Mouse (Mus musculus) liver, embryonic 16.5 days (tissue): Measurements from ENCODE around the gene Ccdc34. TPM values are rescaled to one million over a fixed set of nuclear protein-coding genes. Genes with fewer than 3 reads are reported as not detected.

Experiments used
- ATAC-seq: fragments of 200-750 bp; cut with Nextera tagmentation; 2 replicates; pipeline ENCODE4 v1.8.0; 2017; ENCODE audit warnings: low read depth, mild to moderate bottlenecking, moderate number of reproducible peaks, moderate library complexity
- H3K27ac ChIP-seq: fragments of 300-500 bp; sonication (generic); 2 replicates; pipeline ENCODE4 v1.5.1; 2014; ENCODE audit warnings: mild to moderate bottlenecking, low read length
- H3K27me3 ChIP-seq: fragments of 300-500 bp; sonication (generic); 2 replicates; pipeline ENCODE4 v1.6.1; 2014; ENCODE audit warnings: low read depth, low read length, mixed read lengths; ENCODE audit not compliant: control insufficient read depth, insufficient read depth
- H3K36me3 ChIP-seq: fragments of 300-500 bp; sonication (generic); 2 replicates; pipeline ENCODE4 v1.6.1; 2014; ENCODE audit warnings: mild to moderate bottlenecking; ENCODE audit not compliant: control insufficient read depth, insufficient read depth
- H3K4me1 ChIP-seq: fragments of 300-500 bp; sonication (generic); 2 replicates; pipeline ENCODE4 v1.6.1; 2014; ENCODE audit warnings: low read depth, low read length, mixed read lengths; ENCODE audit not compliant: control insufficient read depth
- H3K4me2 ChIP-seq: fragments of 300-500 bp; sonication (generic); 2 replicates; pipeline ENCODE4 v1.6.1; 2014; ENCODE audit warnings: low read depth, low read length, mixed read lengths
- H3K4me3 ChIP-seq: fragments of 300-500 bp; sonication (generic); 2 replicates; pipeline ENCODE4 v1.5.1; 2014; ENCODE audit warnings: low read depth, mild to moderate bottlenecking, low read length
- H3K9ac ChIP-seq: fragments of 300-500 bp; sonication (generic); 2 replicates; pipeline ENCODE4 v1.6.1; 2014; ENCODE audit warnings: low read depth, low read length
- H3K9me3 ChIP-seq: fragments of 300-500 bp; sonication (generic); replicated peaks from 2 replicates; pipeline ENCODE4 v1.6.1; 2016; ENCODE audit warnings: low read length; ENCODE audit not compliant: control insufficient read depth
- WGBS: fragments of 180-500 bp; shearing (Covaris S2); extraction: QIAGEN DNeasy Blood & Tissue Kit; methylation state at CpG from one replicate; pipeline ENCODE4 v1.1.7; 2014; ENCODE audit not compliant: insufficient replicate concordance; 5-methylcytosine and 5-hydroxymethylcytosine counted together
- polyA plus RNA-seq: library from polyadenylated mRNA; unstranded; fragments of >200 nt; fragmentation: Nextera tagmentation; extraction: Ambion mirVana; gene quantifications from 2 replicates; pipeline ENCODE4 v1.2.1, GENCODE M21; 2015

Ccdc34 gene
- polyA plus RNA-seq, 1 experiment from 2014 or later = 18.1 TPM

DNA sequence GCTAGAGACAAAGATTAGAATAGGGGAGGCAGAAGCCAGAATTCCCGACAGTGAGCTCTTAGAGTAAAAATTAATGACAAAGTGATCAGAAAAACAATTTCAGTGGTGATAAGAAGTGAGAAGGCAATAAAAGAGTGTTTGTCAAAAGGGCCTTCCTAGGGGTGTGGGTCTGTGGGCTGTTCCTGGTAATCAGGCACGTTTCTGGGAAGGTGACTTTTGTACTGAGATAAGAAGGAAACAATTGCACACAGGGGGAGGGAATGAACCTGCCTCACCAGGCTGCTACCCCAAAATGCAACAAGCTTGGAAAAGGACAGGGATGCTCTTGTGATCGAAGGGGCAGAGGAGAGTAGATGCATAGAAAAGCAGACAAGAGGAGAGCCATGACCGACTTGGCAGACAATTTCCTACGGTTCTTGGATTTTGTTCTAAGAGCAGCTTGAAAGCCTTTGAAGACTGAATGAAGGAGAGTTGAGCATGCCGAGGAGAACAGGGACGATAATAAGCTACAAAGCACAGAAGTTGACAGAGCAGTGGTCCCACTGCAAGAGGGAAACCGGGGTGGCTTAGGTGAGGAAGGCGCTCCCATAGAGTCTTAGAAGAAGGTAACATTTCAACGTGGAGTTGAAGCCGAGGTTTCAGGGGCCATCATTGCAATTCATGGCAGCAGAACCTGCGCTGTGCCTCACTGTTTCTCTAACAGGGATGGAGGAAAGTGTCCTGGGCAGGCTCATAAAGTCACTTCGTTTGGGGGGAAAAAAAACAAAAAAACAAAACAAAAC is 185.3 kb downstream of the Ccdc34 start:
- Histone ChIP-seq H3K4me3 (no peak overlapping the region), H3K4me1 (peaks cover 3% of the 10 kb centered on the region; the same call in 1 of the 2 replicates), H3K9me3 (no peaks in the 10 kb centered on the region), H3K27ac (no peak overlapping the region), H3K27me3 (no peaks in the 10 kb centered on the region), H3K9ac (no peak overlapping the region), H3K4me2 (no peak overlapping the region), H3K36me3 (no peaks in the 10 kb centered on the region)
- WGBS = 47% methylated on average over 13 of the region's 13 CpGs
- ATAC-seq = no peak

- Histone ChIP-seq H3K9ac (no peak overlapping the region), H3K4me1 (peaks cover 3% of the 10 kb centered on the region; the same call in 1 of the 2 replicates), H3K36me3 (no peaks in the 10 kb centered on the region), H3K4me3 (no peak overlapping the region), H3K9me3 (no peaks in the 10 kb centered on the region), H3K27ac (no peak overlapping the region), H3K4me2 (no peak overlapping the region), H3K27me3 (no peaks in the 10 kb centered on the region)
- no peak for ATAC-seq
- 40% methylated on average over 4 of the region's 4 CpGs for WGBS
Observed at GRCm38 (mm10) chr2:110204169-110204568, 186.6 kb downstream of the Ccdc34 start.

DNA sequence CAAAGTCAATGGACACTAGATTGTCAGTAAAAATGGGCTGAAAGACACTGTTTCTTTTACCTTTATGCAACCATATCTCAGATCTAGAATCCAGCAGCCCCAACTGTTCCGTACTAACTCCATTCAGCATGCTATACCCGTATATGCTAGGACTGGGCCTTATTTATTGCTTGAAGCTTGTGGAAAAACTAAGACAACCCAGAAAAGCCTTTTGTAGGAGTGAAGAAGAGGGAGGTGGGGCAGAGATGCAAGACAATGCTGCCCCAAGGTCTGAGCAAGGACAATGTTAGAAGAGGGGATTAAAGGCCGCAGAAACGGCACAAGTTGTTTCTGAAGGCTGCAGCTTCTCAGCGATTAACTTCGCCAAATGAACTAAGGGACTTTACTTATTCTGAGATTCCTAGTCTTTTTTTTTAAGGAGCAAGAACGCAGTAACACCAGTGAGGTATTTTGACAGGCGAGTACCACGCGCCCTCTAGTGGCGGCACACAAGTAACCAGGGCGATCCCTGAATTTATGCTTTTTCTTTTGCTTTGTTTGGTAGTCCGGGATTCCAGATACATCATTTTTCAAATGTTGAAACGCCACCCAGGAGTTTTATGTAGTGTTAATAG is 187.2 kb downstream of the Ccdc34 start:
- WGBS = 10% methylated on average over 14 of the region's 14 CpGs
- no peak overlapping the region for H3K9ac ChIP-seq
- no peaks in the 10 kb centered on the region for H3K36me3 ChIP-seq
- no peak overlapping the region for H3K4me2 ChIP-seq
- H3K4me3 ChIP-seq = no peak overlapping the region
- H3K27me3 ChIP-seq = no peaks in the 10 kb centered on the region
- no peak overlapping the region for H3K27ac ChIP-seq
- H3K9me3 ChIP-seq = no peaks in the 10 kb centered on the region
- H3K4me1 ChIP-seq = peaks cover 3% of the 10 kb centered on the region; the same call in 1 of the 2 replicates
- ATAC-seq = 0 out of 2 replicates have a peak, but pooled peaks have one; percentile 21

- WGBS = 55% methylated on average over 8 of the region's 8 CpGs
- Histone ChIP-seq H3K36me3 (no peaks in the 10 kb centered on the region), H3K4me2 (no peak overlapping the region), H3K4me1 (no peaks in the 10 kb centered on the region), H3K27me3 (no peaks in the 10 kb centered on the region), H3K4me3 (no peak overlapping the region), H3K27ac (no peak overlapping the region), H3K9me3 (no peaks in the 10 kb centered on the region), H3K9ac (no peak overlapping the region)
- peak; percentile 39; the same call in 1 of the 2 replicates for ATAC-seq
Observed at GRCm38 (mm10) chr2:110210508-110211496, 193.2 kb downstream of the Ccdc34 start.

GRCm38 (mm10) chr2:110214278-110214677 is 196.7 kb downstream of the Ccdc34 start:
- Histone ChIP-seq H3K27ac (no peak overlapping the region), H3K9me3 (no peaks in the 10 kb centered on the region), H3K4me1 (no peaks in the 10 kb centered on the region), H3K9ac (no peak overlapping the region), H3K36me3 (no peaks in the 10 kb centered on the region), H3K27me3 (no peaks in the 10 kb centered on the region), H3K4me3 (no peak overlapping the region), H3K4me2 (no peak overlapping the region)
- 61% methylated on average over 4 of the region's 4 CpGs for WGBS
- no peak for ATAC-seq

DNA sequence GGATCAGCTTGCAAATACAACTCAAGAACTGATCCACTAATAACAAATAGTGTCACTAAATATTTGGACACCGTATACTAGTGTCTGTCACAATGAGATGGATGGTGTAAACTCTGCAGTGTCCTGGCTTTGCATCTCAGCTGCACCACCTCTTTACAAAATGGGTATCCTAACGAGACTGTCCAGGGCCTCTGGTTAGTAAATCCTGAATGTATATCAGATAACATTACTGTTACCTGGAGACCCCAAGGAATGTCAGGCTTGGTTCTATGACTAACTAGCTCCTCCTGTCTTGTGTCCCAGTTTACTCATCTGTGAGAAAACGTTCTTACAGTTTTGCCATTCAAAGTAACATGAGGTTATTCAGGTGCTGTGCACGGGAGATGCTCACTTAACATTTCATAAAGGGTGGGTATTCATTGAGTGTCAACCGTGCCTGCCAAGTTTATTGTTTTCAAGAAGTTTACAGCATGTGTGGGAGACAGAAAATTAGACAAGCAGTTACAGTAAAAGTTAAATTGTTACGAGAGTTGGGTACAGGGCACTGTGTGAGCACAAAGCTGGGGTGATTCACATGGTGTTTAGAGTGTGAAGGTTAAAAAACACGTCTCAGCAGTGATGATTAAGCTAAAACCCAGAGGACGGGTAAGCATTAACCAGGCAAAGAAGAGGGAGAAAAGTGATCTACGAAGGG is 197.5 kb downstream of the Ccdc34 start:
- Histone ChIP-seq H3K4me2 (no peak overlapping the region), H3K9ac (no peak overlapping the region), H3K27me3 (no peaks in the 10 kb centered on the region), H3K27ac (no peak overlapping the region), H3K4me3 (no peak overlapping the region), H3K4me1 (no peaks in the 10 kb centered on the region), H3K36me3 (no peaks in the 10 kb centered on the region), H3K9me3 (no peaks in the 10 kb centered on the region)
- peak; percentile 45; the same call in 1 of the 2 replicates for ATAC-seq
- 48% methylated on average over 9 of the region's 9 CpGs for WGBS

GRCm38 (mm10) chr2:110215685-110216058 is 198.1 kb downstream of the Ccdc34 start:
- no peaks in the 10 kb centered on the region for H3K27me3 ChIP-seq
- H3K4me1 ChIP-seq = no peaks in the 10 kb centered on the region
- no peak overlapping the region for H3K4me3 ChIP-seq
- no peaks in the 10 kb centered on the region for H3K36me3 ChIP-seq
- no peak overlapping the region for H3K9ac ChIP-seq
- no peak overlapping the region for H3K4me2 ChIP-seq
- WGBS = 51% methylated on average over 3 of the region's 3 CpGs
- no peak overlapping the region for H3K27ac ChIP-seq
- H3K9me3 ChIP-seq = no peaks in the 10 kb centered on the region
- no peak for ATAC-seq

- no peak overlapping the region for H3K4me2 ChIP-seq
- H3K4me1 ChIP-seq = no peaks in the 10 kb centered on the region
- H3K9me3 ChIP-seq = no peaks in the 10 kb centered on the region
- no peak overlapping the region for H3K9ac ChIP-seq
- H3K36me3 ChIP-seq = no peaks in the 10 kb centered on the region
- ATAC-seq = no peak
- H3K27me3 ChIP-seq = no peaks in the 10 kb centered on the region
- no peak overlapping the region for H3K4me3 ChIP-seq
- no peak overlapping the region for H3K27ac ChIP-seq
- WGBS = 47% methylated on average over 1 of the region's 1 CpGs
Observed at GRCm38 (mm10) chr2:110220492-110220891, 202.9 kb downstream of the Ccdc34 start.
